Mouse (Mus musculus) liver, postnatal 0 days (tissue): Measurements from ENCODE around the gene Arsg. TPM values are rescaled to one million over a fixed set of nuclear protein-coding genes. Genes with fewer than 3 reads are reported as not detected.

Experiments used
- ATAC-seq: fragments of 200-750 bp; cut with Nextera tagmentation; 2 replicates; pipeline ENCODE4 v1.8.0; 2017; ENCODE audit warnings: mild to moderate bottlenecking, moderate library complexity
- DNase-seq: peaks from one replicate; pipeline ENCODE4 v3.0.0-alpha.2; 2016
- H3K27ac ChIP-seq: fragments of 300-500 bp; sonication (generic); 2 replicates; pipeline ENCODE4 v1.5.1; 2014; ENCODE audit warnings: antibody characterized with exemption, moderate library complexity, mild to moderate bottlenecking, low read depth
- H3K27me3 ChIP-seq: fragments of 300-500 bp; sonication (generic); 2 replicates; pipeline ENCODE4 v1.6.1; 2014; ENCODE audit warnings: low read length, control low read depth, mixed read lengths; ENCODE audit not compliant: insufficient read depth
- H3K36me3 ChIP-seq: fragments of 300-500 bp; sonication (generic); replicated peaks from 2 replicates; pipeline ENCODE4 v1.6.1; 2014; ENCODE audit warnings: mild to moderate bottlenecking, control low read depth, low read length, moderate library complexity, mixed read lengths; ENCODE audit not compliant: insufficient read depth
- H3K4me1 ChIP-seq: fragments of 300-500 bp; sonication (generic); 2 replicates; pipeline ENCODE4 v1.6.1; 2014; ENCODE audit warnings: antibody characterized with exemption, mild to moderate bottlenecking, control low read depth; ENCODE audit not compliant: insufficient read depth
- H3K4me2 ChIP-seq: fragments of 300-500 bp; sonication (generic); 2 replicates; pipeline ENCODE4 v1.6.1; 2014; ENCODE audit warnings: low read depth, mild to moderate bottlenecking, low read length, moderate library complexity, mixed read lengths
- H3K4me3 ChIP-seq: fragments of 300-500 bp; sonication (generic); 2 replicates; pipeline ENCODE4 v1.5.1; 2014; ENCODE audit warnings: low read depth, low read length
- H3K9ac ChIP-seq: fragments of 300-500 bp; sonication (generic); replicated peaks from 2 replicates; pipeline ENCODE4 v1.6.1; 2014; ENCODE audit warnings: mild to moderate bottlenecking, moderate library complexity
- H3K9me3 ChIP-seq: fragments of 300-500 bp; sonication (generic); 2 replicates; pipeline ENCODE4 v1.6.1; 2016; ENCODE audit warnings: mild to moderate bottlenecking, control low read depth, low read length, mixed read lengths
- CTCF ChIP-seq: sonication (generic); IDR thresholded peaks from 2 replicates; pipeline ENCODE4 v1.5.1; 2016; ENCODE audit warnings: antibody characterized with exemption, low read depth
- EP300 ChIP-seq: IDR thresholded peaks from 2 replicates; pipeline ENCODE4 v1.6.1; 2016; ENCODE audit warnings: antibody characterized with exemption, low read depth, mild to moderate bottlenecking
- WGBS: fragments of 180-500 bp; shearing (Covaris S2); extraction: QIAGEN DNeasy Blood & Tissue Kit; methylation state at CpG from one replicate; pipeline ENCODE4 v1.1.7; 2014; ENCODE audit not compliant: insufficient replicate concordance; 5-methylcytosine and 5-hydroxymethylcytosine counted together
- polyA plus RNA-seq: library from polyadenylated mRNA; unstranded; fragments of >200 nt; fragmentation: Nextera tagmentation; extraction: Ambion mirVana; gene quantifications from 2 replicates; pipeline ENCODE4 v1.2.1, GENCODE M21; 2015

The Arsg gene
- polyA plus RNA-seq, 1 experiment from 2014 or later, result 13.1 TPM

DNA sequence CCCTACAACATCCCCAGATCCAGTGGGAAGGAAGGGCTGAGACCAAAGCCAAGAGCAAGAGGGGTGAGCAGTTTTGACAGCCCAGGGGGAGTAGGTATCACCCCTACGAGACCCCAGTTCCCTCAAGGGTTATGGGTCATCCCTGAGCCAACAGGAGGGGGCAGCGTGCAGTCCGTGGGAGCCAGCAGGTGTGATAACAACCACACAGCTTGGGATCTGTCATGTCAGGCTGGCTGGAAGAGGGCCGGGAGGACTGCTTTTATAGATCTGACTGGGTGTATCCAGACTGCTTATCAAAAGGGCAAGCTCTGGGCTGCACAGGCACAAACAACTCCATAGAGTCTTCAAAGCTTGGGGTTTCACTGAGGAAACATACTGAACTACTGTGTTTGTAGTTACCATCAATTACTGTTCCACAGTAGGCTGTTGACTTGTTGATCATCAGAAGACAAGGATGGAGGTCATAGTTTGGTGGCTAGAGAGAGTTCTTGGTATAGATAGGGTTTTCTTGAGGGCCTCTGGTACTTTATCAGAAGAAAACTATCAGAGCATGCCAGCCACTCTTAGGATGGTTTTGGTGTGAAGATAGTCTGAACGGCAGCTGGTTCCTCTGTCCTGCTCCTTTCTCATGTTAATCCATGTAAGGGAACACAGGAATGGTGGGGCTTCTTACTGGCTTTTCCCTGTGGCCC lies 76.6 kb downstream of the Arsg start:
- peak; percentile 73 for TF ChIP-seq CTCF
- TF ChIP-seq EP300, result peak; percentile 94
- no peak overlapping the region for H3K4me3 ChIP-seq
- H3K4me2 ChIP-seq, result peak overlapping the region; percentile 43
- H3K36me3 ChIP-seq, result no peaks in the 10 kb centered on the region
- H3K9ac ChIP-seq, result peak overlapping the region; percentile 27
- DNase-seq, result peak; percentile 71
- no peaks in the 10 kb centered on the region for H3K27me3 ChIP-seq
- no peaks in the 10 kb centered on the region for H3K9me3 ChIP-seq
- ATAC-seq, result peak; percentile 94
- peaks cover 53% of the 10 kb centered on the region for H3K4me1 ChIP-seq
- H3K27ac ChIP-seq, result peak overlapping the region; percentile 93
- 44% methylated on average over 5 of the region's 5 CpGs for WGBS

DNA sequence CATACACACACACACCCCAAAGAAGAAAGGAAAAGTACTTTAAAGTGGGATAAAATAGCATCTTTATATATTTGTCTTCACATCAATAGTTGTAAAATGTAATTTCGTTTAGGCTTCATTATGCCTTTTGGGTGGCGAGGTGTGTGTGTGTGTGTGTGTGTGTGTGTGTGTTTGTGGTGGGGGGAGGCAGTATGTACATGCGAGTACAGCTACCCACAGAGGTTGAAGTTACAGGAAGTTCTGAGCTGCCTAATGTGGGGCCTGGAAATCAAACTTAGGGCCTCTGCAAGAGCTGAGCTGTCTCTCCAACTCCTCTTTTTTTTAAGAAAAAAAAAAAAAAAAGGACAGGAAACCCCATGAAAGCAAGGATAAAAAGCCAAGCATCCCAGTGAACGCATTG lies 80.7 kb downstream of the Arsg start:
- Histone ChIP-seq H3K36me3 (no peaks in the 10 kb centered on the region), H3K27ac (peak overlapping the region; percentile 61), H3K4me1 (peaks cover 53% of the 10 kb centered on the region), H3K9me3 (no peaks in the 10 kb centered on the region), H3K9ac (no peak overlapping the region; the same call in 1 of the 2 replicates), H3K4me3 (no peak overlapping the region), H3K27me3 (no peaks in the 10 kb centered on the region), H3K4me2 (no peak overlapping the region)
- no peak for TF ChIP-seq EP300
- TF ChIP-seq CTCF, result no peak
- ATAC-seq, result no peak
- WGBS, result 73% methylated on average over 4 of the region's 4 CpGs
- DNase-seq, result no peak

DNA sequence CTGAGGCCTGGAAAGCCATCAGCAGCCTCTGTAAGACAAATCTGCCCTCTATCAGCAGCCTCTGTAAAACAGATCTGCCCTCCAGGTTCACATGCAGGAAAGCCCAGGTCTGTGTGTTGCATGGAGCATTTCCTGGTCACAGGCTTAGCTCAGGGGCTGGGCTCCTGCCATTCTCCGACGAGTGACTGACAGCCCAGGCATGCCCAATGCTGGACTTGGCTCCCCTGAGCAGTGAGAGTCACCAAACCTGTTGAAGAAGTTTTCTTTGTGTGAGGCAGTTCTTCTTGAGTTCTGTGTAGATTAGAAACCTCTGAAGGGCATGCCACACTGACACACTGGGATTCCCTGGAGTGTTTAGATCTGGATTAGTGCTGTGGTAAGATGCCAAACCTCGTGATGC lies 81.3 kb downstream of the Arsg start:
- H3K27ac ChIP-seq, result peak overlapping the region; percentile 61
- H3K27me3 ChIP-seq, result no peaks in the 10 kb centered on the region
- TF ChIP-seq EP300 (no peak), CTCF (no peak)
- DNase-seq (no peak), ATAC-seq (no peak)
- no peaks in the 10 kb centered on the region for H3K9me3 ChIP-seq
- H3K4me3 ChIP-seq, result no peak overlapping the region
- peaks cover 49% of the 10 kb centered on the region for H3K4me1 ChIP-seq
- no peak overlapping the region for H3K4me2 ChIP-seq
- H3K36me3 ChIP-seq, result no peaks in the 10 kb centered on the region
- 51% methylated on average over 3 of the region's 3 CpGs for WGBS
- H3K9ac ChIP-seq, result no peak overlapping the region; the same call in 1 of the 2 replicates

GRCm38 (mm10) chr11:109556130-109556529 lies 83.0 kb downstream of the Arsg start:
- TF ChIP-seq CTCF, result no peak
- peak; percentile 74 for TF ChIP-seq EP300
- Histone ChIP-seq H3K9me3 (no peaks in the 10 kb centered on the region), H3K9ac (peak overlapping the region; percentile 49; the same call in 1 of the 2 replicates), H3K4me3 (no peak overlapping the region), H3K4me1 (peaks cover 59% of the 10 kb centered on the region), H3K36me3 (no peaks in the 10 kb centered on the region), H3K4me2 (no peak overlapping the region; the same call in 1 of the 2 replicates), H3K27ac (peak overlapping the region; percentile 88), H3K27me3 (no peaks in the 10 kb centered on the region)
- ATAC-seq (peak; percentile 81), DNase-seq (peak; percentile 66)
- 37% methylated on average over 6 of the region's 6 CpGs for WGBS

GRCm38 (mm10) chr11:109557419-109557818 lies 84.2 kb downstream of the Arsg start:
- peak; percentile 66 for DNase-seq
- peak; percentile 73 for ATAC-seq
- 37% methylated on average over 11 of the region's 11 CpGs for WGBS
- Histone ChIP-seq H3K9me3 (no peaks in the 10 kb centered on the region), H3K4me2 (peak overlapping the region; percentile 38; the same call in 1 of the 2 replicates), H3K4me3 (no peak overlapping the region), H3K27me3 (no peaks in the 10 kb centered on the region), H3K9ac (no peak overlapping the region), H3K4me1 (peaks cover 60% of the 10 kb centered on the region), H3K36me3 (no peaks in the 10 kb centered on the region), H3K27ac (peak overlapping the region; percentile 88)
- TF ChIP-seq EP300, result peak; percentile 98
- TF ChIP-seq CTCF, result peak; percentile 15; the same call in 1 of the 2 replicates

GRCm38 (mm10) chr11:109559241-109559640 lies 86.1 kb downstream of the Arsg start:
- DNase-seq, result no peak
- Histone ChIP-seq H3K4me1 (peaks cover 49% of the 10 kb centered on the region), H3K27ac (peak overlapping the region; percentile 67), H3K9ac (no peak overlapping the region), H3K27me3 (no peaks in the 10 kb centered on the region), H3K4me2 (no peak overlapping the region), H3K36me3 (no peaks in the 10 kb centered on the region), H3K9me3 (no peaks in the 10 kb centered on the region), H3K4me3 (no peak overlapping the region)
- peak; percentile 2; the same call in 1 of the 2 replicates for ATAC-seq
- WGBS, result 82% methylated on average over 12 of the region's 12 CpGs
- peak; percentile 44; the same call in 1 of the 2 replicates for TF ChIP-seq EP300
- TF ChIP-seq CTCF, result no peak
